Mouse (Mus musculus) small intestine, adult 2 months (tissue): ENCODE data around the gene Cacna1e.

ENCODE experiments used
- CTCF ChIP-seq: fragments of 200-500 bp; IDR thresholded peaks from 2 replicates; pipeline ENCODE4 v1.5.1; 2012; ENCODE audit warnings: low read depth, mild to moderate bottlenecking, control low read depth, inconsistent platforms, low read length, moderate library complexity, mixed read lengths; ENCODE audit not compliant: insufficient replicate concordance, insufficient read length; ENCODE audit errors: extremely low read depth
- POLR2A ChIP-seq: fragments of 200-500 bp; IDR thresholded peaks from 2 replicates; pipeline ENCODE4 v1.6.1; 2012; ENCODE audit warnings: low read depth, mild to moderate bottlenecking, control low read depth, inconsistent platforms, low read length, moderate library complexity

DNA sequence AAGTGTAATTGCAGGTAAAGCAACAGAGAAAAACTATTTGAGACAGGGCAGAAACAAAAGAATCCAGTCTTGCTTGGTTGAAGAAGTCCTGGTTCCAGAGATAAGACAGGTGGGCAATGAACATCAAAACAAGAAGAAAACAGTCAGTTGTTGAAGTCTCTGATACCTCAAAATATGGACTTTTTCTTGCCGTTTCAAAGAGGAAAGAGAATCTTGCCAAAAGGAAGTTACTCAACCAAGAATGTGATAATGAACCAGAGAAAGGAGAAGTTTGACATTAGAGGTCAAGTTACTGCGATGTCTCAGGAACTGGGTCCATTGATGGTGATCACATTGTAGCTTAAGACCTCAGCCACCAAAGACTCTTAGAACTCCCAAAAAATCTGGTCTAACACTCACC, 206.6 kb downstream of the Cacna1e start:
- TF ChIP-seq CTCF (no peak), POLR2A (no peak)
